25 mouse cellular contexts compared by ENCODE assay signal in genomic region chr5:134923141-134923540, GRCm38 (mm10). TPM values are rescaled to one million over a fixed set of nuclear protein-coding genes. Genes with fewer than 3 reads are reported as not detected.
"Had no signal": no experiment of that assay in that cellular context is flagged by ENCODE, and none has a peak within 500 bp of the region (broad histone marks: within the 10 kb centered on the region; RNA-seq: fewer than 3 reads in every experiment).

No protein-coding gene starts in this region.

- ATAC-seq: liver, embryonic 12.5 days; midbrain, embryonic 16.5 days had no signal

- H3K4me2 ChIP-seq: liver, embryonic 12.5 days; lung, embryonic 15.5 days; midbrain, embryonic 12.5 days; neural tube, embryonic 13.5 days; neural tube, embryonic 15.5 days had no signal

- H3K36me3 ChIP-seq: liver, embryonic 12.5 days; lung, embryonic 15.5 days; midbrain, embryonic 10.5 days; midbrain, embryonic 12.5 days; neural tube, embryonic 13.5 days; neural tube, embryonic 15.5 days had no signal

- H3K4me1 ChIP-seq: lung, embryonic 15.5 days; midbrain, embryonic 10.5 days; midbrain, embryonic 12.5 days; neural tube, embryonic 13.5 days; neural tube, embryonic 15.5 days had no signal

- H3K4me3 ChIP-seq: liver, embryonic 12.5 days; lung, embryonic 15.5 days; midbrain, embryonic 10.5 days; midbrain, embryonic 12.5 days; myocyte; neural tube, embryonic 13.5 days; neural tube, embryonic 15.5 days had no signal

- H3K27ac ChIP-seq: liver, embryonic 12.5 days; lung, embryonic 15.5 days; midbrain, embryonic 10.5 days; midbrain, embryonic 12.5 days; neural tube, embryonic 13.5 days; neural tube, embryonic 15.5 days had no signal

- H3K9me3 ChIP-seq: liver, embryonic 12.5 days; lung, embryonic 15.5 days; midbrain, embryonic 10.5 days; midbrain, embryonic 12.5 days; neural tube, embryonic 13.5 days; neural tube, embryonic 15.5 days had no signal

- H3K9ac ChIP-seq: liver, embryonic 12.5 days; lung, embryonic 15.5 days; midbrain, embryonic 12.5 days; neural tube, embryonic 13.5 days; neural tube, embryonic 15.5 days had no signal

- DNase-seq: lung, adult 18-20 months; lung, postnatal 10 days; lung, postnatal 36 days; midbrain, embryonic 14.5 days; retina, postnatal 1 day; right cerebral cortex, adult 18-20 months; right cerebral cortex, postnatal 25 days; right cerebral cortex, postnatal 4 days; spleen, adult 18-20 months; thymus, adult 2 months; thymus, postnatal 25 days; thymus, postnatal 4 days had no signal

- H3K27me3 ChIP-seq: lung, embryonic 15.5 days; midbrain, embryonic 12.5 days; neural tube, embryonic 13.5 days; neural tube, embryonic 15.5 days had no signal

RNA-seq across cellular contexts. Expression of gene Cldn13, which starts 7.8 kb away (rescaled TPM):
- polyA plus RNA-seq: midbrain, embryonic 14.5 days; midbrain, embryonic 16.5 days; myocyte; neural tube, embryonic 15.5 days; small intestine, adult 2 months; urinary bladder, adult 2 months had no signal

RNA-seq across cellular contexts. Expression of gene Tmem270, which starts 16.6 kb away (rescaled TPM):
- polyA plus RNA-seq: liver, embryonic 12.5 days; lung, embryonic 15.5 days; midbrain, embryonic 10.5 days; midbrain, embryonic 12.5 days; midbrain, embryonic 14.5 days; midbrain, embryonic 16.5 days; myocyte; neural tube, embryonic 11.5 days; neural tube, embryonic 13.5 days; neural tube, embryonic 15.5 days; small intestine, adult 2 months; stomach, embryonic 14.5 days; stomach, embryonic 16.5 days; thymus, adult 2 months; urinary bladder, adult 2 months had no signal

RNA-seq across cellular contexts. Expression of gene Cldn4, which starts 23.6 kb away (rescaled TPM):
- polyA plus RNA-seq: midbrain, embryonic 14.5 days; midbrain, embryonic 16.5 days; myocyte had no signal
